Mouse (Mus musculus) erythroblast, adult 5-6 weeks (primary cell): ENCODE data around the gene Stx6. TPM values are rescaled to one million over a fixed set of nuclear protein-coding genes. Genes with fewer than 3 reads are reported as not detected.

Experiments
- ATAC-seq: replicated peaks from 2 replicates; pipeline ENCODE4 v1.8.0; 2016; ENCODE audit warnings: moderate number of reproducible peaks, mild to moderate bottlenecking, moderate TSS enrichment, inconsistent platforms; ENCODE audit not compliant: poor library complexity, low FRiP score, severe bottlenecking
- total RNA-seq, 2 experiments: library from RNA; stranded (forward) in 1 of 2; stranded (reverse) in 1 of 2; fragments of 150-400 nt in 1 of 2; fragments of 200-764, 138-1000 nt in 1 of 2; gene quantifications; 2 replicates each; pipeline versions ENCODE4 v1.2.3 to v1.2.4; 2015 to 2017; ENCODE audit warnings: low replicate concordance in 2 of 2

The Stx6 gene
- total RNA-seq, 2 experiments from 2014 or later = 2.3 to 4.9 TPM

- ATAC-seq = no peak
These were observed 46.1 kb downstream of the Stx6 start for GRCm38 (mm10) chr1:155204560-155205162.

DNA sequence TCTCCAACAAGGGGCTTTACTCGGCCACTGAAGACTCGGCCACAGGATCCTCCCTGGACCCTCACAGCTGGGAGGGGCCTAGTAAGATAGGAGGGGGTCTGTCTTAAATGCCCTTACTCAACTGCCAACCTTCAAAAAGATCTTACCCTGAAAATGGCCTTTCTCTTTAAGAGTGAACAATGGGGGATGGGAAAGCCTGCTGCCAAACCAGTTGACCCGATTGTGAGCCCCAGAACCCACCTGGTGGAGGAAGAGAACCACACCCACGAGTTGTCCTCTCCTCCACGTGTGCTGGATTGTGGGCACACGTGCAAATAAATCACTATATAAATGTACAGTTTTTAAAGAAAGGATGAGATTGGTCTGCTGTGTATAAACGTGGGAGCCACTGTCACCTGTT, 46.8 kb downstream of the Stx6 start:
- no peak for ATAC-seq

DNA sequence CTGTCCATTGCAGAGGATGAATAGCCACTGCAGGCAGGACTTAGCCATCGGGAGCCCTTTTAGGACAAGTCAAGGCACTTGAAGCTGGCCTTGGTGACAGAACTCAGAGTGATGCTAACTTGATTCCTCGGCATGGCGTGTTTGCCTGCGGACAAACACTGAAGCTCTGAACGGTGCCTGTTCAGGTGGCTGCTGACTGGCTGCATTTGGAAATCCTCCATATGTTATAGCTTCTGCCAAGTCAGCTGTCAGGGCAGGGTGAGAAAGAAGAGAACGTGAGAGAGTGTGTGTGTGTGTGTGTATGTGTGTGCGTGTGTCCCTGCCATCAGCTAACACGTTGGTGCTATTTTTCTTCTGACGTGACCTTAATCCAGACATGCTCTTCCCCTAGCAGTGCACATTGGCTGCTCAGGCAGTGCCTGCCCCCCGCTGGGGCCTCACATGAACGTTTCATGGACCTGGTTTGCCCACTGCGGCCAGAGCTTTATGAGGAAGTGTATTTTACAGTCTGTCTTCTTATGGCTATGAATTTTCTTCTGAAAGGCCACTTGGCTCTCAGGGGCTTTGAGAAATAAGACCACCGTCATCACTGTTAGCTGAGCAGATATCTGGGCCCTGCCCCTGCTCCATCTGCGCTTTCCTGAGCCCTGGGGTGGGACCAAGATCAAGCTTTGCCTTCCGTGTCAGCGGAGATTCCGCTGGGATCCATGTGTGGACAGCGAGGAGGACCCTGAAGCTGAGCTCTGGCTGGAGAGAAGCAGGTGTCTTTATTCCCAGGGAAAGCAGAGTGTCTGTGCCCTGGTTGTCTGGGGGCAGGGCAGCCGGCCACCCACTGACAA, 47.5 kb downstream of the Stx6 start:
- ATAC-seq = no peak

DNA sequence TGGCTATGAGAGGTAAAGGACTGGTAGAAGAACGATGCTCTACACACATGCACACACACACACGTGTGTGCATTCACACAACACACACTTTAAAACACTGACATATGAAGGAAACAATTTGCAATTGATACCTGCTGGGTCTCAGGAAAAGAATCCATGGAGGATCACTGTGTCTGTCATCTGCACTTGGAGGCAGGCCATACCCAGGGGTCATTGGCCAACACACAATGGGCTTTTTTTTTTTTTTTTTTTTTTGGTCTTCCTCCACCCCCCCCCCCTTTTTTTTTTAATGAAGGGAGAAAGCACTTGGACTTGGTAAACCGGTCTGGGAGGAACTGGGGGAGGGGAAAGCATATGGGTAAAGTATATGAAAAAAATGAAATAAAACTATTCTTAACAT, 49.3 kb downstream of the Stx6 start:
- ATAC-seq = no peak

- ATAC-seq = no peak
These were observed 51.7 kb downstream of the Stx6 start for GRCm38 (mm10) chr1:155210011-155210763.

DNA sequence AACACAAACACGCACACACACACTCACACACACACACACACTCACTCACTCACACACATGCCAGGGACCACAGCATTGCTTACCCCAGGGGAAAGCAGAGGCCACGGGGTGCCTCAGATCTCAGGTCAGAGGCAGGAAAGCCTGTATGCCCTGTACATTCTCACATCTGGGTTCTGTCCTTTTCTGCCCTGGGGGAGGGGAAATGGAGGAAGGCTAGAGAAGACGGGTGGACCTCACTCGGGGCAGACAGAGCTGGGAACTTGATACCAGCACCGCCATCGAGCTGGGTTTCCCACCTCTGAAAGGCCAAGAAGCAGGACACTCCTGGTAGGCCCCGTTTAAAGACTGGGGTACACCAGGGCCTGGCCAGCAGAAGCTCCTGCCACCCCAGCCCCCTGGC, 52.5 kb downstream of the Stx6 start:
- no peak for ATAC-seq

DNA sequence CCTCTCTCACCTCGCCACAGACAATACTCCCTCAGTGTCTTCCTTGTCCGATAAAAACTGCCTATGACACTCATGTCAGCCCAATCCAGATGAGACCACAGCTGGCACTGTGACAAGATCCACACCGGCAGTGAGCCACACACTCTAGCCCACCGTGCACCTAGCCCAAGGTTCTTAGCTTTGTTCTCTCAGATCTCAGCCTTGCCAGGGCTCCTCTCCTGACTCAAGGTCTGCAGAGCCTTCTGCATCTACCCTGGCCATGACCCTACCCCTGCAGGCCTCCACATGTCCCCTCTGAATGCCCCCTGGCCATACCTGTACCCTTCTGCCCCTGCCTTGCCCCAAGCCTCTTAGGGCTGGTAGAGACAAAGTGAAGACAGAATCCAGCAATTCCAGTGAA, 53.6 kb downstream of the Stx6 start:
- ATAC-seq = no peak

- ATAC-seq = no peak
These were observed 54.0 kb downstream of the Stx6 start for GRCm38 (mm10) chr1:155212493-155212892.

DNA sequence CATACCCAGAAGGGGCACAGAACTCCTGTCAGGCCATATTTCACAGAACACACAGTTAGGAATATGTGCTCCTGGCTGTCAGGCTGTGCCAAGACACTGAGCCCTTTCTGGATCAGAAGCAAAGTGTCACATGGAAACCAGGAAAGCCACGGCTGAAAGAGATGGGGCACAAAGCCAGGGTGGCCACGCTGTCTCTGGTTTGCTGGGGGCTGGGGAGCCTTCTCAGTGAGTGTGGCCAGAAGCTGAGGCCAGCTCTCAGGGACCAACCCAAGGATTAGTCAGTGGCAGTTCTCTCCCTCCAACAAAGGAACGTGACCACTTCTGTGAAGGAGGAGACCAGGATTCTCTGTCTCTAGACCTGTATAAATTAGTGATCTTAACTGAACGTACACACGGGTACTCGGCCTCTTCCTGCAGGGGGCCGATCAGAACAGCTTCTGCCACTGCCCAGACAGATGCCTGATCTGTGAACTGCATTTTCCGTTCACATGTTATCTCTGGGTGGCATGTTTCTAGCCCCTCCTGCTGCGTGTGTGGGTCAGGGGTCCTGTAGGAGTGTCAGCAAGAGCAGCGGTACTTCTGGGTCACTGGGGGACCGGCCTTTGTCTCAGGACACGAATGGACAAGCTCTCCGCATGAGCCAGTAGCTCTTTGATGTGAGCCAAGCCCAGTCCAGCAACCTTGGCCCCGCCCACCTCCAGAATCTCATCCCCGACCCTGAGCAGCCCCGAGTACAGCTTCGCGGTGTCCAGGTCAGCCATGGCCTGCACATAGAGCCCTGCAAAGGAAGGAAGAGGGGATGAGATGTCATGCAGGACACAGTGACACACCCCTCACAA, 54.6 kb downstream of the Stx6 start:
- no peak for ATAC-seq

GRCm38 (mm10) chr1:155213912-155214311, 55.4 kb downstream of the Stx6 start:
- ATAC-seq = no peak

- ATAC-seq = no peak
These were observed 56.7 kb downstream of the Stx6 start for GRCm38 (mm10) chr1:155215066-155215764.

- no peak for ATAC-seq
These were observed 57.8 kb downstream of the Stx6 start for GRCm38 (mm10) chr1:155216313-155216712.

DNA sequence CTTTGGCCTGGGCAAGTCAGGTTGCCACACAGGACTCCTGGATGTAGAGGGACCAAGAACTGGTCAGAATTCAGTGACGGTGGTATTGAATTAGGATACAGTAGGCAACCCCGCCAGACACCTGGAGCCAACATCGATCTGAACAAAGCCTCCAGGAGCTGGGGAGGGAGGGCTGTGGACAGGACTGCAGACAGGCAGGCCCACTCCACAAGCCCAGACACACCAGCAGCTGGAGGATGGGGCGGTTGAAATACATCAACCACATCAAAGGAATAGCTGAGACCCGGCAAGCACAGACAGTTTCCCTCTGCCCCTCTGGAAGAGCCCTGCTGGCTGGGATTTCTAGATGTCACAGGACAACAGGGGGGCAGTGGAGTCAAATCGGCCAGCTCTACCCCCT, 58.3 kb downstream of the Stx6 start:
- ATAC-seq = no peak

DNA sequence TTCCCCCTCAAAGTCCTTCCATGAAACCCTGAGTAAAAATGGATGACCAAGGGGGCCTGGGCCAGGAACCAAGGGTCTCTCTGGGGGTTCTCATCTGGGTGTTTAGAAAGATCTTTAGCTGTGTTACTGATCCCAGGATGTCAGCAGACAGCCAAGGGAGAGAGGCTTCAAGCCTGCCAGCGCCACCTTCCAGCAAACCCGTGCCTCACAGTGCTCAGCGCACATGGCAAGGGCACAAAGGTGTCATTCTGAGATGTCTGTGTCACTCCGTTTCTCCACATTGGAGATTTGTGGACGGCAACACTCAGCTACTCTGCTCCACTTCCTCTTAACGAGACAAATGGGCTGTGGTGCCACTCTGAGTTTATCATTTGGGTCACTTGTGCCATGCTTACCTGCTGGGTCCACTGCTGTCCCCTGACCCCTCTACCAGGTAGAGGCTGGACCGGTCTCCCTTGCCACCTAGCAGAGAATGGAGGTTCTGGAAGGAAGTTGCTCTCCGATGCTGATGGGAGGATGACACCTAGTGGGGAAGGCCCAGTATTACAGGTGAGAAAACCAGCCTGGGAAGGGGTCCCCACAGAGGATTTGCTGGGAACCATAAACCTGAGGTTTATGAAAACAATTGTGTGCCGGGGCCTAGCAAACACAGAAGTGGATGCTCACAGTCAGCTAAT, 59.5 kb downstream of the Stx6 start:
- no peak for ATAC-seq

GRCm38 (mm10) chr1:155218924-155219323, 60.4 kb downstream of the Stx6 start:
- no peak for ATAC-seq

DNA sequence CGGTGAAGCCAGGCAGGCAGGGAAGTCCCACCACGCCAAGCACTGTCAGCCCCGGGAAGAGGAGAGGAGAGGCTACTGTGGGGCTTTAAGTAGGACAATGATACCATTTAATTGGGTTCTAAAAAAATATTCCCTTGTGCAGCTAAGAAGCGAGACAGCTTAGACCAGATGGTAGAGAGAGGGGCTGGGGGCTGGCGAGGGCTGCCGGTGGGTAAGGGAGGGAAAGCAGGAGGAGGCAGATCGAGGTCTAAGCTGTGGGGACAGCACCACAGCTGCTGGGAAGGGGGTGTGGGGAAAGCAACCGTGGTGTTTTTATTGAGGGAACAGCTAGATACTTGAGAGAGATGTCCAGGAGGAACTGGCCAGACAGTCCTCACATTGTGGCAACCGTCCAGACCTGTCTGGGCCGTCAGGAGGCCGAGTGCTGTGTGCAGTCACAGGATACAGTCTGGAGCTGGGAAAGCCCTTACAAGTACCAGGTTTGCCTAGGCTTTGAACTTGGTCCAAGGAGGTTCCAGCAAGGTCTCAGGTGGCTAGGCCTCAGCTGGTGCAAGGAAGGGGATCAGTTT, 63.7 kb downstream of the Stx6 start:
- ATAC-seq = no peak

GRCm38 (mm10) chr1:155223036-155223435, 64.5 kb downstream of the Stx6 start:
- ATAC-seq = no peak

DNA sequence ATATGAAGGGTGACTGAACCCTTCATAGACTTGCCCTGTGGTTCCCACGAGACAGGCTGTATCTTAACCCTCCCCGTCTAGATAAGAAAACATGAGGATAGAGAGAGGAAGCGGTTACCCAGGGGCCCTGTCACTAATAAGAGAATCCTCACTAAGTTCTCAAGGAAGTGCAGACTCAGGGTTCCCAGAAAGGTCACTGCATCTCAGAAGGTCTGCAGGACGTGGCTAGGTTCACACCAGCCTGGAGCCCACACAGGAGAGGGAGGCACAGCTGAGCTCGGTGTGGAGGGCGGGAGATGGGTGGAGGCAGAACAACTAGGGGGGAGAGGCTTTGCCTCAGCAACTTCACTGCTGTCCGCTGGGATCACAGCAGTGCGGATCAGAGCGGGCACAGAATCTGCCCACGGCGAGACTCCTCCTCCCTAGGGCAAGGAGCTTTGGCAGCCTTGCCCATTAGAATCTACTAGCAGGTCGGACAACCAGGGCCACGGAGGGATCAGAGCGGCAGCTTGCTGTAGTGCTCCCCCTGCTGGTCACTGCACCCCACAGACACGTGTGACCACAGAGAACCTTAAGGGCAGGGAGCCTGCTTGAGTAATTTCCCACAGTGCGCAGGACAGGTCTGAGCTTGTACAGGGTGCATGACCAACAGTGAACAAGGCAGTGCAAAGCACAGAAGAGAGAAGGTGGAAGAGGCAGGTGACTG, 65.5 kb downstream of the Stx6 start:
- ATAC-seq = peak; percentile 73
